Mouse (Mus musculus): ENCODE measurements around the gene Fhl2. TPM values are rescaled to one million over a fixed set of nuclear protein-coding genes. Genes with fewer than 3 reads are reported as not detected.

Gene Fhl2
- polyA plus RNA-seq, 1 experiment from 2014 or later = 55.3 TPM

- H3K4me3 ChIP-seq (ENCODE audit: low read depth, low read length) = no peak overlapping the region
- H3K4me2 ChIP-seq (replicated peaks; ENCODE audit: low read depth) = no peak overlapping the region
- H3K9ac ChIP-seq (ENCODE audit: low read depth, low read length) = no peak overlapping the region
- H3K36me3 ChIP-seq (ENCODE audit: control insufficient read depth, insufficient read depth) = no peaks in the 10 kb centered on the region
- H3K4me1 ChIP-seq (replicated peaks; ENCODE audit: control insufficient read depth, insufficient read depth, low read length) = no peaks in the 10 kb centered on the region
- H3K27ac ChIP-seq (ENCODE audit: low read depth, low read length) = no peak overlapping the region
- TF ChIP-seq CTCF (IDR thresholded peaks at IDR 0.05; ENCODE audit: low read depth) = no peak
- H3K9me3 ChIP-seq (ENCODE audit: control insufficient read depth) = no peaks in the 10 kb centered on the region
- no peaks in the 10 kb centered on the region for H3K27me3 ChIP-seq (replicated peaks; ENCODE audit: control insufficient read depth, insufficient read depth, low read length)
- 67% methylated on average over 8 of the region's 8 CpGs for WGBS
- no peak for ATAC-seq
These were observed 28.9 kb upstream of the Fhl2 start for GRCm38 (mm10) chr1:43225531-43226151.

GRCm38 (mm10) chr1:43224943-43225342 lies 28.2 kb upstream of the Fhl2 start:
- Histone ChIP-seq H3K27ac (ENCODE audit: low read depth, low read length) (no peak overlapping the region), H3K27me3 (replicated peaks; ENCODE audit: control insufficient read depth, insufficient read depth, low read length) (no peaks in the 10 kb centered on the region), H3K4me3 (ENCODE audit: low read depth, low read length) (no peak overlapping the region), H3K9me3 (ENCODE audit: control insufficient read depth) (no peaks in the 10 kb centered on the region), H3K9ac (ENCODE audit: low read depth, low read length) (no peak overlapping the region), H3K4me1 (replicated peaks; ENCODE audit: control insufficient read depth, insufficient read depth, low read length) (no peaks in the 10 kb centered on the region), H3K36me3 (ENCODE audit: control insufficient read depth, insufficient read depth) (no peaks in the 10 kb centered on the region), H3K4me2 (replicated peaks; ENCODE audit: low read depth) (no peak overlapping the region)
- no peak for TF ChIP-seq CTCF (IDR thresholded peaks at IDR 0.05; ENCODE audit: low read depth)
- ATAC-seq = no peak
- WGBS = 68% methylated on average over 4 of the region's 4 CpGs

- H3K4me3 ChIP-seq (ENCODE audit: low read depth, low read length) = no peak overlapping the region
- 22% methylated on average over 2 of the region's 2 CpGs for WGBS
- H3K4me2 ChIP-seq (replicated peaks; ENCODE audit: low read depth) = no peak overlapping the region
- ATAC-seq = peak; percentile 75
- H3K36me3 ChIP-seq (ENCODE audit: control insufficient read depth, insufficient read depth) = no peaks in the 10 kb centered on the region
- H3K9ac ChIP-seq (ENCODE audit: low read depth, low read length) = no peak overlapping the region
- H3K4me1 ChIP-seq (replicated peaks; ENCODE audit: control insufficient read depth, insufficient read depth, low read length) = no peaks in the 10 kb centered on the region
- TF ChIP-seq CTCF (IDR thresholded peaks at IDR 0.05; ENCODE audit: low read depth) = no peak
- no peak overlapping the region for H3K27ac ChIP-seq (ENCODE audit: low read depth, low read length)
- H3K9me3 ChIP-seq (ENCODE audit: control insufficient read depth) = no peaks in the 10 kb centered on the region
- H3K27me3 ChIP-seq (replicated peaks; ENCODE audit: control insufficient read depth, insufficient read depth, low read length) = no peaks in the 10 kb centered on the region
These were observed 27.4 kb upstream of the Fhl2 start for GRCm38 (mm10) chr1:43224171-43224570.

GRCm38 (mm10) chr1:43223097-43223496 lies 26.3 kb upstream of the Fhl2 start:
- H3K9ac ChIP-seq (ENCODE audit: low read depth, low read length) = no peak overlapping the region
- no peak for ATAC-seq
- 82% methylated on average over 5 of the region's 5 CpGs for WGBS
- no peaks in the 10 kb centered on the region for H3K36me3 ChIP-seq (ENCODE audit: control insufficient read depth, insufficient read depth)
- no peak overlapping the region for H3K27ac ChIP-seq (ENCODE audit: low read depth, low read length)
- H3K9me3 ChIP-seq (ENCODE audit: control insufficient read depth) = no peaks in the 10 kb centered on the region
- H3K4me1 ChIP-seq (replicated peaks; ENCODE audit: control insufficient read depth, insufficient read depth, low read length) = no peaks in the 10 kb centered on the region
- no peaks in the 10 kb centered on the region for H3K27me3 ChIP-seq (replicated peaks; ENCODE audit: control insufficient read depth, insufficient read depth, low read length)
- H3K4me2 ChIP-seq (replicated peaks; ENCODE audit: low read depth) = no peak overlapping the region
- H3K4me3 ChIP-seq (ENCODE audit: low read depth, low read length) = no peak overlapping the region
- TF ChIP-seq CTCF (IDR thresholded peaks at IDR 0.05; ENCODE audit: low read depth) = no peak

- no peak for TF ChIP-seq CTCF (IDR thresholded peaks at IDR 0.05; ENCODE audit: low read depth)
- ATAC-seq = no peak
- H3K27me3 ChIP-seq (replicated peaks; ENCODE audit: control insufficient read depth, insufficient read depth, low read length) = no peaks in the 10 kb centered on the region
- no peaks in the 10 kb centered on the region for H3K36me3 ChIP-seq (ENCODE audit: control insufficient read depth, insufficient read depth)
- H3K27ac ChIP-seq (ENCODE audit: low read depth, low read length) = no peak overlapping the region
- H3K9me3 ChIP-seq (ENCODE audit: control insufficient read depth) = no peaks in the 10 kb centered on the region
- WGBS = 71% methylated on average over 3 of the region's 3 CpGs
- H3K4me2 ChIP-seq (replicated peaks; ENCODE audit: low read depth) = no peak overlapping the region
- no peaks in the 10 kb centered on the region for H3K4me1 ChIP-seq (replicated peaks; ENCODE audit: control insufficient read depth, insufficient read depth, low read length)
- no peak overlapping the region for H3K9ac ChIP-seq (ENCODE audit: low read depth, low read length)
- H3K4me3 ChIP-seq (ENCODE audit: low read depth, low read length) = no peak overlapping the region
These were observed 21.4 kb upstream of the Fhl2 start for GRCm38 (mm10) chr1:43218016-43218680.

- no peak overlapping the region for H3K27ac ChIP-seq (ENCODE audit: low read depth, low read length)
- H3K4me3 ChIP-seq (ENCODE audit: low read depth, low read length) = no peak overlapping the region
- no peak overlapping the region for H3K4me2 ChIP-seq (replicated peaks; ENCODE audit: low read depth)
- no peak overlapping the region for H3K9ac ChIP-seq (ENCODE audit: low read depth, low read length)
- H3K36me3 ChIP-seq (ENCODE audit: control insufficient read depth, insufficient read depth) = no peaks in the 10 kb centered on the region
- WGBS = 58% methylated on average over 3 of the region's 3 CpGs
- no peaks in the 10 kb centered on the region for H3K4me1 ChIP-seq (replicated peaks; ENCODE audit: control insufficient read depth, insufficient read depth, low read length)
- no peaks in the 10 kb centered on the region for H3K27me3 ChIP-seq (replicated peaks; ENCODE audit: control insufficient read depth, insufficient read depth, low read length)
- H3K9me3 ChIP-seq (ENCODE audit: control insufficient read depth) = no peaks in the 10 kb centered on the region
- no peak for ATAC-seq
- no peak for TF ChIP-seq CTCF (IDR thresholded peaks at IDR 0.05; ENCODE audit: low read depth)
These were observed 18.8 kb upstream of the Fhl2 start for GRCm38 (mm10) chr1:43215601-43216000.

All from intestine, postnatal 0 days (tissue).